In the genomic region with DNA sequence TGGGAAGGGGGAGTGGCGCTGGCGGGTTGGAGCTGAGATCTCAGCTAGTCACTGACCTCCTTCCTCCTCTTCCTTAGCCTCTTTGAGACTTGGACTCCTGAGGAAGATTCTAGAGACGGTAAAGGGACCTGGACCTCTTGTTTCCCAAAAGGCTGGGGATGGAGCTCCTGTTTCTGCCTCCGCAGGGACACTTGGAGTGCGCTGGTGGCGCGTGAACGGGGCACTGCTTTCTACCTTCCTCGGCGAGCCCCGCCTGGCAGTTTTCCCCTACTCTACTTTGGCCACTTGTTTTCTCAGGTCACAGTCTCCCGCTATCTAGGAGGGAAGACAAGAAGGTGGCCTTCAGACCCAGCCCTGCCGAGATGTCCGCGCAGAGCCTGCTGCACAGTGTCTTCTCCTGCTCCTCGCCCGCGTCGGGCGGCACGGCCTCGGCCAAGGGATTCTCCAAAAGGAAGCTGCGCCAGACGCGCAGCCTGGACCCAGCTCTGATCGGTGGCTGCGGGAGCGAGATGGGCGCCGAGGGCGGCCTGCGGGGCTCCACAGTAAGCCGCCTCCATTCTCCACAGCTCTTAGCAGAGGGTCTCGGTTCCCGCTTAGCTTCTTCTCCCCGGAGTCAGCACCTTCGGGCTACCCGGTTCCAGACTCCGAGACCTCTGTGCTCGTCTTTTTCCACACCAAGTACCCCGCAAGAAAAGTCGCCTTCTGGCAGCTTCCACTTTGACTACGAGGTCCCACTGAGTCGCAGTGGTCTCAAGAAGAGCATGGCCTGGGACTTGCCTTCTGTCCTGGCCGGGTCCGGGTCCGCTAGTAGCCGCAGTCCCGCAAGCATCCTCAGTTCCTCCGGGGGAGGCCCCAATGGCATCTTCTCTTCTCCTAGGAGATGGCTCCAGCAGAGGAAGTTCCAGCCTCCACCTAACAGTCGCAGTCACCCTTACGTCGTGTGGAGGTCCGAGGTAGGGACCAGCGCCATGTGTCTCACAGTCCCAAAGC, we compare ENCODE assay signal across 7 mouse cellular contexts. TPM values are rescaled to one million over a fixed set of nuclear protein-coding genes. Genes with fewer than 3 reads are reported as not detected.
DNase-seq lines count a peak whose midpoint lies in the region; ATAC-seq and TF ChIP-seq lines count a peak whose summit lies in the region.

No protein-coding gene starts in this region.

- peak; percentile 1 for DNase-seq in B cell, adult 2 months
- DNase-seq in forebrain, embryonic 10.5 days (ENCODE audit: extremely low spot score, low spot score) = peak; percentile 17
- DNase-seq in heart, postnatal 25 days (ENCODE audit: low spot score) = peak; percentile 1
- no peak for DNase-seq in layer of hippocampus, postnatal 25 days (ENCODE audit: extremely low spot score in 1 of 2, low spot score in 1 of 2)

- no peaks in the 10 kb centered on the region for H3K9me3 ChIP-seq in E14TG2a.4 (ENCODE audit: low read length)
- H3K9me3 ChIP-seq in forebrain, embryonic 10.5 days = no peaks in the 10 kb centered on the region
- H3K9me3 ChIP-seq in limb, embryonic 13.5 days = no peaks in the 10 kb centered on the region
- no peaks in the 10 kb centered on the region for H3K9me3 ChIP-seq in midbrain, embryonic 16.5 days (replicated peaks; ENCODE audit: control insufficient read depth, low read length, poor library complexity, severe bottlenecking)

- no peak for TF ChIP-seq CTCF in E14TG2a.4 (conservative IDR thresholded peaks at IDR 0.05; ENCODE audit: low read length)

- H3K27me3 ChIP-seq in E14TG2a.4 (ENCODE audit: insufficient read depth, low read length) = peaks cover 23% of the 10 kb centered on the region
- peaks cover 92% of the 10 kb centered on the region for H3K27me3 ChIP-seq in forebrain, embryonic 10.5 days (ENCODE audit: poor library complexity, severe bottlenecking)
- peaks cover 63% of the 10 kb centered on the region for H3K27me3 ChIP-seq in limb, embryonic 13.5 days
- peaks cover 18% of the 10 kb centered on the region for H3K27me3 ChIP-seq in midbrain, embryonic 16.5 days (ENCODE audit: control insufficient read depth, insufficient read depth, low read depth, low read length)

- H3K9ac ChIP-seq in limb, embryonic 13.5 days = peak overlapping the region; percentile 58
- peak overlapping the region; percentile 55 for H3K9ac ChIP-seq in midbrain, embryonic 16.5 days (ENCODE audit: low read depth, low read length)

- H3K4me2 ChIP-seq in limb, embryonic 13.5 days (replicated peaks) = peak overlapping the region; percentile 82
- peak overlapping the region; percentile 91 for H3K4me2 ChIP-seq in midbrain, embryonic 16.5 days (ENCODE audit: low read length)

- H3K4me3 ChIP-seq in E14TG2a.4 (replicated peaks; ENCODE audit: low read length) = peak overlapping the region; percentile 63
- peak overlapping the region; percentile 53 for H3K4me3 ChIP-seq in forebrain, embryonic 10.5 days
- H3K4me3 ChIP-seq in limb, embryonic 13.5 days = peak overlapping the region; percentile 46
- peak overlapping the region; percentile 46 for H3K4me3 ChIP-seq in midbrain, embryonic 16.5 days (ENCODE audit: low read depth, low read length)

- intact Hi-C loops in heart, postnatal 25 days (cut with DNase I) = loop anchor here (5.0 kb wide), 1 partner anchor 44 kb away; no protein-coding TSS in a partner anchor

- H3K4me1 ChIP-seq in E14TG2a.4 (replicated peaks; ENCODE audit: low read depth, low read length) = no peaks in the 10 kb centered on the region
- H3K4me1 ChIP-seq in forebrain, embryonic 10.5 days = peaks cover 8% of the 10 kb centered on the region
- no peaks in the 10 kb centered on the region for H3K4me1 ChIP-seq in limb, embryonic 13.5 days
- H3K4me1 ChIP-seq in midbrain, embryonic 16.5 days (ENCODE audit: control insufficient read depth, insufficient read depth, low read length) = no peaks in the 10 kb centered on the region

- WGBS in forebrain, embryonic 10.5 days = 17% methylated on average over 45 of the region's 55 CpGs
- 16% methylated on average over 54 of the region's 55 CpGs for WGBS in limb, embryonic 13.5 days
- WGBS in midbrain, embryonic 16.5 days = 16% methylated on average over 55 of the region's 55 CpGs

- no peaks in the 10 kb centered on the region for H3K36me3 ChIP-seq in E14TG2a.4 (ENCODE audit: insufficient read depth, low read length)
- no peaks in the 10 kb centered on the region for H3K36me3 ChIP-seq in forebrain, embryonic 10.5 days (replicated peaks)
- H3K36me3 ChIP-seq in limb, embryonic 13.5 days = no peaks in the 10 kb centered on the region
- no peaks in the 10 kb centered on the region for H3K36me3 ChIP-seq in midbrain, embryonic 16.5 days (ENCODE audit: control insufficient read depth, insufficient read depth, low read length)

- ATAC-seq in limb, embryonic 13.5 days (ENCODE audit: low FRiP score, low read depth) = peak; percentile 2; the same call in 1 of the 2 replicates
- peak; percentile 86 for ATAC-seq in midbrain, embryonic 16.5 days

- no peak overlapping the region for H3K27ac ChIP-seq in forebrain, embryonic 10.5 days
- no peak overlapping the region for H3K27ac ChIP-seq in limb, embryonic 13.5 days
- H3K27ac ChIP-seq in midbrain, embryonic 16.5 days (ENCODE audit: low read length) = no peak overlapping the region

RNA-seq across cellular contexts. Expression of a gene that starts 1.3 kb away (rescaled TPM):
- polyA plus RNA-seq in forebrain, embryonic 10.5 days (2016; fragmentation: Nextera tagmentation; extraction: Ambion mirVana) = 0.98 and 1.1 TPM in 2 replicates
- 1 to 10 TPM; 3.2 to 3.4 TPM for total RNA-seq in heart, postnatal 25 days (2021)
- 2.2 and 3.1 TPM in 2 replicates for polyA plus RNA-seq in limb, embryonic 13.5 days (2015; fragmentation: Nextera tagmentation; extraction: Ambion mirVana)
- polyA plus RNA-seq in midbrain, embryonic 16.5 days (2015; fragmentation: Nextera tagmentation; extraction: Ambion mirVana) = 0.83 and 0.85 TPM in 2 replicates
- 1 to 10 TPM; 2.0 to 2.2 TPM for total RNA-seq in layer of hippocampus, postnatal 25 days (2021)

Comparison
In these comparisons a context has a peak if more than half of its experiments do, and no peak if none do; other contexts are left out.
1. DNase-seq: peak in B cell, adult 2 months (2 of 2), forebrain, embryonic 10.5 days (single experiment) and heart, postnatal 25 days (single experiment); none in layer of hippocampus, postnatal 25 days (0 of 2).
2. Peak in every context shown above with its lines, with median percentiles within 50 percentile points of each other: H3K4me3 ChIP-seq.